Mouse (Mus musculus) midbrain, embryonic 15.5 days (tissue): ENCODE measurements around the gene Pla2g4a. TPM values are rescaled to one million over a fixed set of nuclear protein-coding genes. Genes with fewer than 3 reads are reported as not detected.

Experiments used
- ATAC-seq: fragments of 200-750 bp; cut with Nextera tagmentation; replicated peaks from 2 replicates; pipeline ENCODE4 v1.8.0; 2017; ENCODE audit warnings: moderate TSS enrichment
- H3K27ac ChIP-seq: fragments of 300-500 bp; sonication (generic); 2 replicates; pipeline ENCODE4 v1.5.1; 2015; ENCODE audit warnings: mild to moderate bottlenecking, inconsistent platforms
- H3K27me3 ChIP-seq: fragments of 300-500 bp; sonication (generic); replicated peaks from 2 replicates; pipeline ENCODE4 v1.6.1; 2015; ENCODE audit warnings: inconsistent platforms
- H3K36me3 ChIP-seq: fragments of 300-500 bp; sonication (generic); replicated peaks from 2 replicates; pipeline ENCODE4 v1.6.1; 2015; ENCODE audit warnings: inconsistent platforms
- H3K4me1 ChIP-seq: fragments of 300-500 bp; sonication (generic); 2 replicates; pipeline ENCODE4 v1.6.1; 2015; ENCODE audit warnings: inconsistent platforms
- H3K4me2 ChIP-seq: fragments of 300-500 bp; sonication (generic); 2 replicates; pipeline ENCODE4 v1.6.1; 2015; ENCODE audit warnings: inconsistent platforms, mild to moderate bottlenecking, moderate library complexity
- H3K4me3 ChIP-seq: fragments of 300-500 bp; sonication (generic); 2 replicates; pipeline ENCODE4 v1.5.1; 2015; ENCODE audit warnings: mild to moderate bottlenecking, inconsistent platforms
- H3K9ac ChIP-seq: fragments of 300-500 bp; sonication (generic); 2 replicates; pipeline ENCODE4 v1.6.1; 2015; ENCODE audit warnings: mild to moderate bottlenecking, inconsistent platforms
- H3K9me3 ChIP-seq: fragments of 300-500 bp; sonication (generic); 2 replicates; pipeline ENCODE4 v1.6.1; 2016; ENCODE audit warnings: inconsistent platforms
- WGBS: fragments of 180-500 bp; shearing (Covaris S2); methylation state at CpG from one replicate; pipeline ENCODE4 v1.1.7; 2015; ENCODE audit warnings: mixed read lengths; 5-methylcytosine and 5-hydroxymethylcytosine counted together
- polyA plus RNA-seq: library from polyadenylated mRNA; unstranded; fragments of >200 nt; fragmentation: Nextera tagmentation; extraction: Ambion mirVana; gene quantifications from 2 replicates; pipeline ENCODE4 v1.2.1, GENCODE M21; 2015

Gene Pla2g4a
- polyA plus RNA-seq, 1 experiment from 2014 or later, result 0.74 TPM

GRCm38 (mm10) chr1:149921325-149921724, 39.8 kb downstream of the Pla2g4a start:
- Histone ChIP-seq H3K9me3 (no peaks in the 10 kb centered on the region), H3K27me3 (no peaks in the 10 kb centered on the region), H3K27ac (no peak overlapping the region), H3K4me1 (no peaks in the 10 kb centered on the region), H3K9ac (no peak overlapping the region), H3K4me3 (no peak overlapping the region), H3K4me2 (no peak overlapping the region), H3K36me3 (no peaks in the 10 kb centered on the region)
- 90% methylated on average over 5 of the region's 5 CpGs for WGBS
- no peak for ATAC-seq

DNA sequence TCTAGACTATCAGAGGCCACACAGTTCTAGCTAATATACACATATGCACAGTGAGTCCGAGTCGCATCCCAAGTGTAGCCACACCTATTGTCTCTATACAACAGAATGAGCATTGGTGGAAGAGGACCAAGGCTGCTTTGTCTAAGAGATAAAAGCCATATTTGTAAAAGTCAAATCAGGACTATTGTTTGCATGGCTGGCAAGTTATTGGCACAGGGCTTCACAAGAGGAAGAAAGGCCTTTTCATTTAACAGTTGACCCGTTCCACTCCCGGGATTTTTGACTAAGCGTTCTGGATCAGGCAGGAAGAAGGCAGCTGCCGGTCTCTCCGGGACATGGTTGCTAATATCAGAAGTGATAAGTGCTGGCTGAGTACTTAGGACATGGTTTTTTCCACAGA, 41.8 kb downstream of the Pla2g4a start:
- no peak overlapping the region for H3K9ac ChIP-seq
- no peak overlapping the region for H3K4me3 ChIP-seq
- H3K4me2 ChIP-seq, result no peak overlapping the region
- H3K27me3 ChIP-seq, result no peaks in the 10 kb centered on the region
- ATAC-seq, result no peak
- no peaks in the 10 kb centered on the region for H3K36me3 ChIP-seq
- no peaks in the 10 kb centered on the region for H3K9me3 ChIP-seq
- WGBS, result 83% methylated on average over 7 of the region's 7 CpGs
- no peak overlapping the region for H3K27ac ChIP-seq
- no peaks in the 10 kb centered on the region for H3K4me1 ChIP-seq

- Histone ChIP-seq H3K4me3 (no peak overlapping the region), H3K4me1 (no peaks in the 10 kb centered on the region), H3K27ac (no peak overlapping the region), H3K9me3 (no peaks in the 10 kb centered on the region), H3K27me3 (no peaks in the 10 kb centered on the region), H3K36me3 (no peaks in the 10 kb centered on the region), H3K9ac (no peak overlapping the region), H3K4me2 (no peak overlapping the region)
- WGBS, result 82% methylated on average over 4 of the region's 4 CpGs
- ATAC-seq, result no peak
Measured at GRCm38 (mm10) chr1:149912984-149913383, 48.1 kb downstream of the Pla2g4a start.

- no peaks in the 10 kb centered on the region for H3K27me3 ChIP-seq
- no peak overlapping the region for H3K9ac ChIP-seq
- H3K4me2 ChIP-seq, result no peak overlapping the region
- no peak overlapping the region for H3K4me3 ChIP-seq
- H3K36me3 ChIP-seq, result no peaks in the 10 kb centered on the region
- no peaks in the 10 kb centered on the region for H3K9me3 ChIP-seq
- no peaks in the 10 kb centered on the region for H3K4me1 ChIP-seq
- ATAC-seq, result no peak
- H3K27ac ChIP-seq, result no peak overlapping the region
- 83% methylated on average over 4 of the region's 4 CpGs for WGBS
Measured at GRCm38 (mm10) chr1:149911050-149911449, 50.0 kb downstream of the Pla2g4a start.

DNA sequence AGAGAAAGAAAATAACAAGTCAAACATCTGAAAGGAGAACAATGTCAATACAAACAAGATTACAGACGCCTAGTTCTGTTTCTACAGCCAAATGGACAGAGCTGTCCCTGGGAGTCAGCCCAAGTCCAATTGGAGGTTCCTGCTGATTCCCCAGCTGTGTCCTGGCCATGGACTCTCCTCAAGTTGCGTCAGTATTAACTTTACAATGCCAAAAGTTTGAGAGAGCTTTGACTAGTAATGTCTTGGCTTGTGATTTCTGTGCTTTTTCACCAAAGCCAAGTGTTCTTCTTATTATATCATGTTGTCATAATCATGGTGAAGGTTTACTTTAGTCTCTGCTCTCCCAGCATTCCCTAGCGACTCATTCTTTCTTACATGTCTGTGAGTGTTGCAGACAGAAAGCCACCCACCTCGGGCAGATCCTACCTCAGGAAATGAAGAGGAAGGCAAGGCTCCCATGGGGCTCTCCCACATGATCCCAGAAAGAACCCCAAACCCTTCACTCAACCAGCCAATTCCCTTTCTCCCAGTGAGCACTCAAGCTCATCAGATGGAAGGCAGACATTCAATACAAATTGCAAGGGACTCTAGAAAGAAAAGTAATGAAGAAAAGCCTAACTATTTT, 63.0 kb downstream of the Pla2g4a start:
- H3K27ac ChIP-seq, result no peak overlapping the region
- no peak overlapping the region for H3K4me2 ChIP-seq
- no peak overlapping the region for H3K4me3 ChIP-seq
- no peaks in the 10 kb centered on the region for H3K36me3 ChIP-seq
- WGBS, result 81% methylated on average over 4 of the region's 4 CpGs
- no peaks in the 10 kb centered on the region for H3K4me1 ChIP-seq
- no peak for ATAC-seq
- H3K9me3 ChIP-seq, result no peaks in the 10 kb centered on the region
- no peak overlapping the region for H3K9ac ChIP-seq
- H3K27me3 ChIP-seq, result no peaks in the 10 kb centered on the region

GRCm38 (mm10) chr1:149896590-149896989, 64.5 kb downstream of the Pla2g4a start:
- Histone ChIP-seq H3K36me3 (no peaks in the 10 kb centered on the region), H3K4me1 (no peaks in the 10 kb centered on the region), H3K9ac (no peak overlapping the region), H3K27ac (no peak overlapping the region), H3K4me3 (no peak overlapping the region), H3K9me3 (no peaks in the 10 kb centered on the region), H3K27me3 (no peaks in the 10 kb centered on the region), H3K4me2 (no peak overlapping the region)
- ATAC-seq, result peak; percentile 67
- WGBS, result 59% methylated on average over 5 of the region's 5 CpGs

DNA sequence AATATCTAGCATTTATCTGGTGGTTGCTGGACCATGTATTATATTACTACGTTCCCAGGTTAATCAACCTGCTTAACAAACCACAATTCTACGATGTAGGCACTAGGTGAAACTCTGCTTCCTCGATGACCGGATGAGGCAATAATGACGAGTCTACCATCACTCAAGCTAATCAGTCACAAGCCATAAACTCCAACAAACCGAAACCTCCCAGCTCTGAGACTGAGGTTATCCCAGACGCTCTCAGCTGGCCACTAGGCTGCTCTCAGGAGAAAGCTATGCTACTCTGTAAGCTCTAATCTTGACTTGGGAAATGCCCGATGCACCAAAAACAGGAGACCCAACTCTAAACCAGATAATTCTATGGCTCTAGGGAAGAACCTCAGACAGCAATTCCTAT, 66.2 kb downstream of the Pla2g4a start:
- Histone ChIP-seq H3K4me2 (no peak overlapping the region), H3K4me1 (no peaks in the 10 kb centered on the region), H3K9me3 (no peaks in the 10 kb centered on the region), H3K9ac (no peak overlapping the region), H3K36me3 (no peaks in the 10 kb centered on the region), H3K27me3 (no peaks in the 10 kb centered on the region), H3K27ac (no peak overlapping the region), H3K4me3 (no peak overlapping the region)
- no peak for ATAC-seq
- 92% methylated on average over 8 of the region's 8 CpGs for WGBS

DNA sequence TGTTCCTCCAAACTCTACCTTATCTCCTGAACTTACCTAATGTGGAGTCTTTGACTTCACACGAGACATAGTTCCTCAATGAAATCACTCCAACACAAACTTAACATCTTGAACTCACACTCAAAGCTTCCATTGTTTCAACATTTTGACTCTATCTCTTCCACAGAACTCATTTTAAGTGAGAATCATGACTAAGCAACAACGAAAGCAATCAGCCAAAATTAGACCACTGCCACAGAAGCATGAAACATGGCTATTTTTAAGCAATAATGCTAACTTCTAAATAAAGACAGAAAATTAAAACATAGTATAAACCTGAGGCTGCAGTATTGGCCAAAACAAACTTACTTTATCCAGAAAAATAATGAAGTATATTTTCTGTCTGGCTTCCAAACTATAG, 67.2 kb downstream of the Pla2g4a start:
- Histone ChIP-seq H3K27ac (no peak overlapping the region), H3K9ac (no peak overlapping the region), H3K4me2 (no peak overlapping the region), H3K36me3 (no peaks in the 10 kb centered on the region), H3K27me3 (no peaks in the 10 kb centered on the region), H3K9me3 (no peaks in the 10 kb centered on the region), H3K4me3 (no peak overlapping the region), H3K4me1 (no peaks in the 10 kb centered on the region)
- WGBS, result 86% methylated on average over 2 of the region's 2 CpGs
- ATAC-seq, result no peak

DNA sequence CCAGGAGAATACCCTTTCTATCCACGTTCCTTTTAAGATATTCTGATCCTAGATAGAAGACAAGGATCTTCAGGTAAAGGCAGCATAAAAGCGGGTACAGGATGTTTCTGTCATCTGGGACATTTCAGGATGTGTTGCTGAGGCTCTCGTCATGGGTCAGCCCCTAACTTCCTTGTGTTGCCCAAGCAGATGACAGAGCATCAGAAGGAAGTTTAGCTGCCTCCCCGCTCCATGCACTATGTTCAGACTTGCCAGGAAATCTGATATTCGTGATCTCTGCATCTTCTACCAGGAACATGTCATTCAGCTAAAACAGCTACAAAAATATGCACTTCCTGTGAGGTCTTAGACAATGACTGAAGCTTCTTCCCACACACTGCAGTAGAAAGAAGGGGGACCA, 70.0 kb downstream of the Pla2g4a start:
- Histone ChIP-seq H3K27me3 (no peaks in the 10 kb centered on the region), H3K36me3 (no peaks in the 10 kb centered on the region), H3K4me1 (no peaks in the 10 kb centered on the region), H3K9me3 (no peaks in the 10 kb centered on the region), H3K9ac (no peak overlapping the region), H3K27ac (no peak overlapping the region), H3K4me2 (no peak overlapping the region), H3K4me3 (no peak overlapping the region)
- 79% methylated on average over 5 of the region's 5 CpGs for WGBS
- ATAC-seq, result no peak

DNA sequence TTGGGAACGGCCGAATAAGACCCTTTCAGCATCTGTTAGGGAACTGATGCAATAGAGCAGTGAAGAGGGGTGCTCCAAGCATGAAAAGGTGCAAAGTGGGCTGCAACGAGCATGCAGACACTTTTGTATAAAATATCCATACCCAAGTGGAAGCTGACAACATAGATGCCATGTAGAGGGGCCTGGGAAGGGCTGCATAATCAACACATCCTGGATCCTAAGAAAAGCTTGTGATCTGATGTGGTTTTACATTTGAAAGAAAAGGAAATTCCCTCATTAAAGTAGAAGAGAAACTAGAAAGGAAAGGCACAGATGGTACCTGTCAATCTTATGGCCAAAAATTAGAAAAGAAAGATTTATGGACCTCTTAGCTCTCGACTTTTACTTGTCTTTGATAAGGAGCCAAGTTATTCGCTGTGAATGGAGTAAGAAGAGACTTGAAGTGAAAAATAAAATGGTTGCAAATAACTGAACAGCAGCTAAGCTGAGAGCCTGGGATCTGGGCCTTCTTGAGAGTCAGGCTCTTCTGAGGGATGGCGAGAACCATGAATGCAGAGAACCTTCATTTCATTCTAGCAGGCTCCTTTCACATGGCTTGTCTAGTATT, 78.6 kb downstream of the Pla2g4a start:
- no peak for ATAC-seq
- WGBS, result 68% methylated on average over 6 of the region's 6 CpGs
- H3K4me1 ChIP-seq, result no peaks in the 10 kb centered on the region
- H3K27me3 ChIP-seq, result no peaks in the 10 kb centered on the region
- no peak overlapping the region for H3K27ac ChIP-seq
- H3K4me3 ChIP-seq, result no peak overlapping the region
- no peak overlapping the region for H3K9ac ChIP-seq
- H3K9me3 ChIP-seq, result no peaks in the 10 kb centered on the region
- H3K4me2 ChIP-seq, result no peak overlapping the region
- H3K36me3 ChIP-seq, result no peaks in the 10 kb centered on the region

- no peak for ATAC-seq
- Histone ChIP-seq H3K9ac (no peak overlapping the region), H3K4me2 (no peak overlapping the region), H3K9me3 (no peaks in the 10 kb centered on the region), H3K27ac (no peak overlapping the region), H3K27me3 (no peaks in the 10 kb centered on the region), H3K4me1 (no peaks in the 10 kb centered on the region), H3K36me3 (no peaks in the 10 kb centered on the region), H3K4me3 (no peak overlapping the region)
- WGBS, result 94% methylated on average over 3 of the region's 3 CpGs
Measured at GRCm38 (mm10) chr1:149878175-149878574, 82.9 kb downstream of the Pla2g4a start.

DNA sequence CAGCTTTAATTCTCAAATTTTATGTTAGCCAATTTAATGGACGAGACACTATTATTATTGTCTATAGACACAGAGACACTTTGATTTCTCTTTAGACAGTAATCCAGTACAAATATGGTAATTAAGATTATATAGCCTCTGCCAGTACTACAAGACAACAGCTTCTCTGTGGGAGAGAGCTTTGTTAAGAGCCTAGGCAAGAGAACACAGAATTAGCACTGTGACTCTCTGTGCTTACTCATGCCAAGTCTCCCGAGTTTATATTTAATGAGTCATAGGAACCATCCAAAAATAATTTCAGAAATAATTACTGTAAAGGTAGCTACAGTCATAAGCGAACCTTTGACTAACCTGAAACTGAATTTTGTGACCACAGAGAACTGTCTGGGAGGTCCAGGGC, 84.6 kb downstream of the Pla2g4a start:
- no peak overlapping the region for H3K9ac ChIP-seq
- no peaks in the 10 kb centered on the region for H3K36me3 ChIP-seq
- H3K4me1 ChIP-seq, result no peaks in the 10 kb centered on the region
- H3K27me3 ChIP-seq, result no peaks in the 10 kb centered on the region
- H3K4me3 ChIP-seq, result no peak overlapping the region
- H3K27ac ChIP-seq, result no peak overlapping the region
- H3K4me2 ChIP-seq, result no peak overlapping the region
- H3K9me3 ChIP-seq, result no peaks in the 10 kb centered on the region
- 72% methylated on average over 3 of the region's 3 CpGs for WGBS
- no peak for ATAC-seq

GRCm38 (mm10) chr1:149871625-149872024, 89.5 kb downstream of the Pla2g4a start:
- no peak for ATAC-seq
- no peak overlapping the region for H3K27ac ChIP-seq
- no peaks in the 10 kb centered on the region for H3K36me3 ChIP-seq
- WGBS, result 94% methylated on average over 1 of the region's 1 CpGs
- H3K27me3 ChIP-seq, result no peaks in the 10 kb centered on the region
- H3K9me3 ChIP-seq, result no peaks in the 10 kb centered on the region
- no peak overlapping the region for H3K4me2 ChIP-seq
- H3K4me1 ChIP-seq, result no peaks in the 10 kb centered on the region
- H3K9ac ChIP-seq, result no peak overlapping the region
- no peak overlapping the region for H3K4me3 ChIP-seq
